Mouse (Mus musculus): ENCODE measurements around the gene Inpp4b.
"Not testable (repeated sequence)": the region's sequence is repeated elsewhere in the genome, so short reads cannot be mapped to it uniquely, and the experiment has no call there.

Inpp4b gene

DNA sequence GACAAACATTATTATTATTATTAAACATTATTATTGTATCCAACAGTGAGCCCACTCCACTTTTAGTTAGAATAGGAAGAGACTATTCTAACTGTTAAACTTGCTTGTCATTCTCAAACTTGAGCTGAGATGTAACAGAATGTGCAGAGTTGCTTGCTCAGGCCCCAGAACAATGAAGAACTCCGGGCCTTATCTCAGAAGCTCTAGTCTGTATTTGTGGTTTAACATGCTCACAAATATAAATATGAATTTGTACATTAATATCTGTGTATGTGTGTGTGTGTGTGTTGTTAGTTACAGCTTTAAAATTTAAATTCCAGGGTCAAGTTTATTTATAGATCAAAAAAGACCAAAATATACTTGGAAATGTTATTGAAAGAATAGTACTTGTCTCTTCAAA, 435.3 kb downstream of the Inpp4b start:
- DNase-seq (ENCODE audit: low spot score) = no peak

DNA sequence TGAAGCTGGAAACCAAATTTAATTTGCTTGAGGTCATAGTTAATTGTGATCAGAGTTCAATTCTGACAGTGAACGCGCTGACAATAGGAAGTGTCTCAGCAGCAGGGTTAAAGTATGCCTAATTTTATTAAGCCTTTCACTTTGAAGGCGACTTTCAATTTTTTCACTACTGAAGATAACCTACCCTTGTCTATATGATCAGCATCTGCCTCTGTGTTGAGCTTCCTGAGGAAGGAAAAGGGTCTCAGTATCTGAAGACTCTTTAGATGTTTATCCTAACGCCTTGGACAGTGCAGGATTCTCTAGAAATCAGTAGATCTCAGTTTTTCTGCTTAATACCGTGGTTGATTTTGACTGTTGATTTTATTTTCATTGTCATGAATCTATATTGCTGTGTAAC, 437.1 kb downstream of the Inpp4b start:
- DNase-seq (ENCODE audit: low spot score) = no peak

DNA sequence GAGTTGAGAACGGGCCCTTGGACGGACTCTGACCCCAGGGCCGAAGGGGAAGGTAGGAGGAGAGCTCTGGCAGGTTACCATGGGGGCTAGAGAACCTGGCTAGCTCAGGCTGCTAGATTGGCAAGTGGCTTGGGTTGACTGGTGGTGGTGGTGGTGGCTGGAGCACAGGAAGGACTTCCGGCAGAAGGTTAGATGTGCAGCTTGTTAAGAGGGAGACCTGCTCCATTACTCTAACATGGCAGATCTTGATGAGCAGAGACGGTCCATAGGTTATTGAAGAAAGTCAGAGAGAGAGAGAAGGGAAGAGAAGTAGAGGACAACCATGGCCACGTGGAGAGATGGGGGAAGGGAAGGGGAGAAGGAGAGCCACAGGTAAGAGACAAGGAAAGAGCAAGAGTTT, 437.8 kb downstream of the Inpp4b start:
- DNase-seq (ENCODE audit: low spot score) = no peak

DNA sequence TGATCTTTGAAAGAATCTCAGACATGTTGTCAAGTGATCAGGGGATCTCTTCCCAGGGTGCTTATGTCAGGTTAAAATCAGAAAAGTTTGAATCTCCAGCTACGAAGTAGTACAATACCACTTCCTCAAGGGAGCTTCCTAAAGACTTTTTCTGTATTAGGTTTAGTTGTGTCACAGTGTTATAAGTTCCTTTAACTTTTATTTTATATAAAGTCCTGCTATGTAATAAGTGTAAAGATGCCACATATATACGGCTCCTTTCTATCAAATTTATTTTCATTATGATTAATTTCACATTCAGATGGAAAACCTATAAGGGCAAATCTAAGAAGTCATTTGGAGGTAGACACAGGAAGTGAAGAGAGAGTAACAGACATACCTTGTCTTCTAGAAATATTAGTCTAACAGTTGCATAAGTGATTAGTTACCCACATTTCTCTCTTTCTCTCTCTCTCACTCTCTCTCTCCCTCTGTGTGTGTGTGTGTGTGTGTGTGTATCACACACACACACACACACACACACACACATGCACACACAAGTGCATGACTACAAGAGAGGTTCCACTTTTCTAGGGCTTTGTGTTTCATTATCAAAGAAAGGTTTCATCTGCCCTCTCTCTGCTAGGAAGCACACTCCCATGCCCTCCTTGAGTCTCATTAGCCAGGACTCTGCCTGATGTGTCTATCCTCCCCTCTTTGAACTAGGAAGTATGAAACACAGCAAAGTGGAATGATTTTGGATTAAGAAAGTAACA, 438.7 kb downstream of the Inpp4b start:
- DNase-seq (ENCODE audit: low spot score) = no peak

DNA sequence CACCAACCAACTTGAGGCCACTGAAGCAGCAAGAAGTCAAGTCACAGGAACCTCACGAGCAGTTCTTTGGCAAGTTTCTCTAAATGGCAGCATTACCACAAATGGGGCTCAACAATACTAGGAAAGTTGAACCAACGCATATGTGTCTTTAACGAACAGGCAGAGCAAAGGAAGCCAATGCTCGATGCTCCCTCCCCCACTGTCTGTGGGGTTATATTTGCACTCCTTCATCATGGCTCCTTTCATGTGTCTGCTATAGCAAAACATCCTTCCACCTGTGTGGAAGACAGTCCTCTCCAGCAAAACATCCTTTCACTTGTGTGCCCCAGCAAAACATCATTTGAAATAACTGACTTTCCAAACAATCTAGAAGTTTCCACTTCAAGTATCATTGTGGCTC, 440.4 kb downstream of the Inpp4b start:
- DNase-seq (ENCODE audit: low spot score) = no peak

DNA sequence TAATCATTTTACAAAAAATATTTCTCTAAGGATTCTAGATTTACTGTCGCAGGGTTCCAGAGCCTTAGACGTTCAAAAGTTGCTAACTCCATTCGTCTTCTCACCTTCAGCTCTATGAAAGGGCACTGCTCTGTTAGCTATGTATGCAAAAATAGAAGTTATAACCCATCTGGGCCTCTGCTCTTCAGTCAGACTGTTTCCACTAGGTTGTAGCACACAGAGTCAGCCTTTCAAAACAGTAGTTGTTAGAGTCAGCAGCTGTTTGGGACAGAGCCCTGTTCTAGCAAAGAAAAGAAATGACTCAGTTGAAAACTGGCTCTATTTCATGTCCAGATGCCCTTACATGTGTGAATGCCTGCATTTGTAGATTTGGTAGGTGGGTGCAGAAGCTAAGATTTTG, 442.4 kb downstream of the Inpp4b start:
- no peak for DNase-seq (ENCODE audit: low spot score)

DNA sequence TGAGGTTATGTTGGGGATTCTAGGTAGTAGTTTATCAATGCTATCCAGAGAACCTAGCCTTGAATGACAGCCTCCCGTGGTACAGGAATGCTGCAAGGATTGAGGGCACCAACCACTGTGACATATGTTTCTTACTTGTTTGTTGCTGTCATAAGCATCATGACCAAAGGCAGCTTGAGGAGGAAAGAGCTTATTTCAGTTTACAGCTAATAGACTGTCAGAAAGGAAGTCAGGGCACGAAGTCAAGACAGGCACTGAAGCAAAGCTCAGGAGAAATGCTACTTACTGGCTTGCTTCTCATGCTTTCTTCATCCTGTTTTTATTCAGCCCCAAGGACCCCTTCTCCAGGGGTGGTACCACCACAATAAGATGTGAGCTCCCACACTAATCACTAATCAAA, 446.1 kb downstream of the Inpp4b start:
- DNase-seq (ENCODE audit: low spot score) = no peak

GRCm38 (mm10) chr8:81792649-81793048, 450.3 kb downstream of the Inpp4b start:
- no peak for DNase-seq (ENCODE audit: low spot score)

GRCm38 (mm10) chr8:81798501-81798900, 456.1 kb downstream of the Inpp4b start:
- no peak for DNase-seq (ENCODE audit: low spot score)

DNA sequence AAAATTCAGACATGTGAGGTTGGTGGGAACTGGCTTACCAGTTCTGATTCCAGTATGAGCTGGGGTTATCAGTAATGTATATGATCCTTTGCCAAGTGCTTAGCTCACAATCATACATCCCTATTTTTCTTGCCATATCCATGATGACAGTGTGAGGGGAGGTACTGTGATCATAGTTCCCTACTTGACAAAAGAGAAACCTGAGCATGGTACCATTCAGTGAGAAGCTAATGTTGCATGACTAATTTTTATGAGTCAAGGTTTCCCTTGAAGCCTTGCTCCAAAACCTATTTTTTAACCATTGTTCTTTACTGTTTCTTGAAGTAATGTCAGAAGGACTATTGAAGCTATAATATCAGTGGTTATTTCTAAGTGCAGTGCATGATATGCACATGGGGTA, 458.4 kb downstream of the Inpp4b start:
- no peak for DNase-seq (ENCODE audit: low spot score)

DNA sequence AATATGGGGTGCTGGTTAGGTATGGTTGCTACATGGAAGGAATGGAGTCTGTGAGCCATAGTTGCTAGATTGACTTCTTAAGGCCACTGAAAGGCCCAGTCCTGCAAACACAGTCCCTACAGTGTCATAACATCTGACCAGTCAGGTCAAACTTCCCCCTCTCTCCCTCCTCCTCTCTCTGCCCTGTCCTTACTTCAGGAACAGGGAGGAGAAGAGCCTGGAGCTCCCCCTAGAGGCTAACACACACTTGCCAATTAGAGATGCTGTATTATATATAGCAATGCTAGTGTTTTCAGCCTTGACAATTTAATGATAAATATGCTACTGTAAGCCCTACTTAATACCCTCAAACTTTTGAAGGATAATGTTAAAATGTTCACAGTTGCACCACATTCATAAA, 464.4 kb downstream of the Inpp4b start:
- DNase-seq (ENCODE audit: low spot score) = peak; percentile 72

DNA sequence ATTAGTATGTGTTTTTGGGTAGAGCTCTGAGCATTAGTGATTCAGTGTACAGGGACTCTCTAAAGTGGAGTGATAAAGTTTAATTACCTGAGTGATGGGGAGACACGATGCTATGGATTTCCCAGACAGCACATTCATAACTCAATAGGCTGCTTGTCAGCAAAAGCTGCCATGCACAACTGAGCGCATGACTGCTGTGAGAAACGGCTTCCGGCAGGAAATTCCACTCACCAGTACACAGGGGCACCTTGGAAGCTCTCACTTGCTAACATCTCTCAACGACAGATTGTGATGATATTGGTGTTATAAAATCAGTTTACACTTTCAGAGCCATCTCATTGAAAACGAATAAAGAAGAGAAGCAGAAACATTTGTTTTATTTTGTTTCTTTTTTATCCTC, 465.2 kb downstream of the Inpp4b start:
- DNase-seq (ENCODE audit: low spot score) = no peak

GRCm38 (mm10) chr8:81808406-81808805, 466.1 kb downstream of the Inpp4b start:
- no peak for DNase-seq (ENCODE audit: low spot score)

DNA sequence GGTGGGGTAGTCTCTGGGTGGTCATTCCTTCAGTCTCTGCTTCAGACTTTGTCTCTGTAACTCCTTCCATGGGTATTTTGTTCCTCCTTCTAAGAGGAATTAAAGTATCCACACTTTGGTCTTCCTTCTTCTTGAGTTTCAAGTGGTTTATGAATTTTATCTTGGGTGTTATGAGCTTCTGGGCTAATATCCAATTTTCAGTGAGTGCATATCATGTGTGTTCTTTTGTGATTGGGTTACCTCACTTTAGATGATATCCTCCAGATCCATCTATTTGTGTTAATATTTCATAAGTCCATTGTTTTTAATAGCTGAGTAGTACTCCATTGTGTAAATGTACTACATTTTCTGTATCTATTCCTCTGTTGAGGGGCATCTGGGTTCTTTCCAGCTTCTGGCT, 467.1 kb downstream of the Inpp4b start:
- DNase-seq (ENCODE audit: low spot score) = not testable (repeated sequence)

DNA sequence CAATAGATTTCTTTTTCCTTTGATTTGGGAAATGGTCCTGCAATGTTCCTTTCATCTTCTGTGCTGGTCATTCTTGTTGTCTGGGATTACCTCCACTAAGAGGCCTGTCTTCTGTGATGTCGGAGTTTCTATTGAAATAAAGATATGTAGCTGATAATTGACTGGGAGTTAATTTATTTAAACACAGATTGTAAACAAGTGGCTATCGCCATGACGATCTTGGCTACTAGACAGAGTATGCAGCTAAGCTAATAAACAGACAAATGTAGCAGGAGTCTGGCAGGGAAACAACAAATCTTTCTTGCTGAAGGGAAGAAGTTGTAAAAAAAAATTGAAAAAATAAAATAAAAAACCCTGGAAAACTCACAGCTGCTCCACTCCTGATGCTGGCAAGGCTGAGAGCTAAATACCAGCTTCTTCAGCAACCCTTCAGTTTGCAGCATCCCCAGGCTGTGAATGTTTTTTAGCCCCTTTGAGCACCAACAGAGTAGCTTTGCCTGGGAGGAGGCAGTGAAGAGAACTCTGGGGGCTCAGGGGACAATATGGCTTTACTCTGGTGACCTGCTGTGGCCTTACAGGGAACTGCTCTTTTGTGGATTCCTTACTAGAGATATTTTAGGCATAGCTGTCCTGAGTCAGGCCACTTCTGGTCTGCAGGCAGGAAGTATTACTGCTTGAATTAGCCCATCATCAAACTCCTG, 469.8 kb downstream of the Inpp4b start:
- peak; percentile 11 for DNase-seq (ENCODE audit: low spot score)

DNA sequence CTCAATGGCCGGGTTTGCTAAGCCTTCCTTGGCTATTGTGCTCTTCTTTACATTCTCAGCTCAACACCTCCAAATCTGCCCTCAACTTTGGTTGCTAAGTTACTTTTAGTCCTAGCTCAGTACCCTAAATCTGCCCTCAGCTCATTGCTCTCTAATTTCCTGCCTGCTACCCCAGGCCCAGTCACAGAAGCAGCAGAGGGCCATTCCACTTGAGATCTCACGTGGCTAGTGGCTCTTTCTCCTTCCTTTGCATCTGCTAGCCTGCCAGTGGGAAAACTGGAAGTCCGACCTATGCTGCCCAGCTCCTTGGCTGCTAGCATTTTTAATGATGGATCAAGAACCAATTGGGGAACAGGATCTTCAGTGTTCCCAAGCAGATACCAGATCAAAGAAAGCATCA, 472.4 kb downstream of the Inpp4b start:
- no peak for DNase-seq (ENCODE audit: low spot score)

GRCm38 (mm10) chr8:81815551-81815950, 473.2 kb downstream of the Inpp4b start:
- DNase-seq (ENCODE audit: low spot score) = no peak

- no peak for DNase-seq (ENCODE audit: low spot score)
Observed at GRCm38 (mm10) chr8:81823121-81823520, 480.8 kb downstream of the Inpp4b start.

- DNase-seq (ENCODE audit: low spot score) = no peak
Observed at GRCm38 (mm10) chr8:81824975-81825374, 482.6 kb downstream of the Inpp4b start.

DNA sequence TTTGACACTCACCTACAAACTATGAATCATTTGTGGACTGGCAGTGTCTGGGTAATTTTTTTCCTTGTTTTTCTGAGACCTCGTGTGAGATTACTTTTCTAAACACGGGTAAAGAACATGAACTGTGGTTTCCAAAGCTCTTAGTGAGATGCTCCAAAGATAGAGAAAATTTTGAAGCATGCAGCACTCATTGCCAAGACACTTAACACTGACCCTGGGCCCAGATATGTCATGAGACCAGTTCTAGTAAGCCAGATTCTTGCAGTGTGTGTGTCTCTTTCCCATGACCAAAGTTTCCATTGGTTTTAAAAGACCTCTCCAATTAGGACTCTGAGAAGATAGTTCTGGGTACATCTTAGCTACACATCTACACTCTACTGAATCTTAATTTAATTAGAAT, 484.1 kb downstream of the Inpp4b start:
- DNase-seq (ENCODE audit: low spot score) = no peak

GRCm38 (mm10) chr8:81827306-81827913, 485.1 kb downstream of the Inpp4b start:
- no peak for DNase-seq (ENCODE audit: low spot score)

DNA sequence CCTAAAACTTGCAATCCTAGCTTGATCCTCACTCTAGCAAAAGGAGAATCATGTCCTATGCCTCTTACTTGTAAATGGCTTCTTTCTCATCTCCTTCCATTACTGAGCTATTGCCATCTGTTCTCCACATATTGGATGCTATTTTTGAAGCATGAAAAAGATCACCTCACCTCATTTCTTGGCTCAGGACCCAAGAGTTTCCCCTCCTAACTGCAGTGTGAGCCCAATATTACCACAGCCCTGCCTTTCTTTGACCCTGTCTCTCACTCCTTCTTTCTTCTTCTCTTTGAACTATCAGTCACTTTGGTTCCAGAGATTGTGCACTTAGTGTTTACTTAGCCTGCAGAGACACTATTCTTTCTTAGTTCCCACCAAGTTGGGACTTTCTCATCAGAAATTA, 489.1 kb downstream of the Inpp4b start:
- DNase-seq (ENCODE audit: low spot score) = no peak

GRCm38 (mm10) chr8:81833852-81834251, 491.5 kb downstream of the Inpp4b start:
- DNase-seq (ENCODE audit: low spot score) = no peak

All from layer of hippocampus, adult 11-12 months (tissue).